Mouse (Mus musculus): ENCODE results near the gene Tbc1d16. TPM values are rescaled to one million over a fixed set of nuclear protein-coding genes. Genes with fewer than 3 reads are reported as not detected.

The Tbc1d16 gene
- polyA plus RNA-seq, 1 experiment: 15.8 TPM

- no peak for DNase-seq (ENCODE audit: low spot score)
Measured at GRCm38 (mm10) chr11:119144801-119145475, 83.4 kb downstream of the Tbc1d16 start.

- no peak for DNase-seq (ENCODE audit: low spot score)
Measured at GRCm38 (mm10) chr11:119143376-119144002, 84.8 kb downstream of the Tbc1d16 start.

GRCm38 (mm10) chr11:119142615-119143014 is 85.7 kb downstream of the Tbc1d16 start:
- DNase-seq (ENCODE audit: low spot score): no peak

- DNase-seq (ENCODE audit: low spot score): no peak
Measured at GRCm38 (mm10) chr11:119139026-119139425, 89.3 kb downstream of the Tbc1d16 start.

- DNase-seq (ENCODE audit: low spot score): no peak
Measured at GRCm38 (mm10) chr11:119138205-119138604, 90.1 kb downstream of the Tbc1d16 start.

GRCm38 (mm10) chr11:119134586-119134985 is 93.7 kb downstream of the Tbc1d16 start:
- no peak for DNase-seq (ENCODE audit: low spot score)

GRCm38 (mm10) chr11:119133437-119134221 is 94.7 kb downstream of the Tbc1d16 start:
- peak; percentile 34 for DNase-seq (ENCODE audit: low spot score)

GRCm38 (mm10) chr11:119132198-119133035 is 95.9 kb downstream of the Tbc1d16 start:
- DNase-seq (ENCODE audit: low spot score): no peak

GRCm38 (mm10) chr11:119130081-119130765 is 98.1 kb downstream of the Tbc1d16 start:
- DNase-seq (ENCODE audit: low spot score): no peak

- no peak for DNase-seq (ENCODE audit: low spot score)
Measured at GRCm38 (mm10) chr11:119129281-119130058, 98.8 kb downstream of the Tbc1d16 start.

GRCm38 (mm10) chr11:119128668-119129280 is 99.5 kb downstream of the Tbc1d16 start:
- no peak for DNase-seq (ENCODE audit: low spot score)

GRCm38 (mm10) chr11:119127686-119128473 is 100.4 kb downstream of the Tbc1d16 start:
- peak; percentile 76 for DNase-seq (ENCODE audit: low spot score)

- peak; percentile 34 for DNase-seq (ENCODE audit: low spot score)
Measured at GRCm38 (mm10) chr11:119127147-119127546, 101.2 kb downstream of the Tbc1d16 start.

GRCm38 (mm10) chr11:119125929-119126861 is 102.1 kb downstream of the Tbc1d16 start:
- DNase-seq (ENCODE audit: low spot score): peak; percentile 89

- DNase-seq (ENCODE audit: low spot score): no peak
Measured at GRCm38 (mm10) chr11:119124536-119124935, 103.8 kb downstream of the Tbc1d16 start.

GRCm38 (mm10) chr11:119123522-119124319 is 104.6 kb downstream of the Tbc1d16 start:
- no peak for DNase-seq (ENCODE audit: low spot score)

- DNase-seq (ENCODE audit: low spot score): no peak
Measured at GRCm38 (mm10) chr11:119122396-119122795, 105.9 kb downstream of the Tbc1d16 start.

Measured in urinary bladder, adult 2 months (tissue).